Mouse (Mus musculus) frontal cortex, adult 2 months (tissue): Measurements from ENCODE around the gene Zfr2. TPM values are rescaled to one million over a fixed set of nuclear protein-coding genes. Genes with fewer than 3 reads are reported as not detected.

ENCODE experiments used
- DNase-seq, 2 experiments: peaks; one replicate each; pipeline ENCODE4 v3.0.0; 2022; ENCODE audit warnings: low spot score in 1 of 2; ENCODE audit errors: extremely low spot score in 1 of 2
- polyA plus RNA-seq: library from polyadenylated mRNA; depleted of rRNA; stranded (reverse); fragments of >200 nt; gene quantifications from 2 replicates; pipeline ENCODE4 v1.2.3, GENCODE M21; 2012

The Zfr2 gene
- polyA plus RNA-seq, 1 experiment: 95.9 TPM

GRCm38 (mm10) chr10:81242021-81242420 lies 9.1 kb downstream of the Zfr2 start:
- DNase-seq: no peak

- DNase-seq: no peak
Measured at GRCm38 (mm10) chr10:81244146-81244545, 11.2 kb downstream of the Zfr2 start.

GRCm38 (mm10) chr10:81244595-81244994 lies 11.6 kb downstream of the Zfr2 start:
- peak in 1 of 2 experiments; percentile 85 for DNase-seq

- peak in 1 of 2 experiments; percentile 55 for DNase-seq
Measured at GRCm38 (mm10) chr10:81245166-81245565, 12.2 kb downstream of the Zfr2 start.

GRCm38 (mm10) chr10:81247804-81248203 lies 14.8 kb downstream of the Zfr2 start:
- no peak for DNase-seq

- DNase-seq: no peak
Measured at GRCm38 (mm10) chr10:81249442-81249841, 16.5 kb downstream of the Zfr2 start.

- peak; percentile 83 to 96 for DNase-seq
Measured at GRCm38 (mm10) chr10:81252424-81253419, 19.8 kb downstream of the Zfr2 start, which contains the start of gene Matk. Matk (plus strand) TSS chr10:81252935.

- DNase-seq: no peak
Measured at GRCm38 (mm10) chr10:81254886-81255285, 21.9 kb downstream of the Zfr2 start.

GRCm38 (mm10) chr10:81257158-81258039 lies 24.4 kb downstream of the Zfr2 start:
- DNase-seq: peak in 1 of 2 experiments; percentile 71

GRCm38 (mm10) chr10:81259225-81259884 lies 26.4 kb downstream of the Zfr2 start:
- DNase-seq: no peak

GRCm38 (mm10) chr10:81261025-81261424 lies 28.1 kb downstream of the Zfr2 start:
- no peak for DNase-seq

- DNase-seq: no peak
Measured at GRCm38 (mm10) chr10:81265540-81265939, 32.6 kb downstream of the Zfr2 start.

GRCm38 (mm10) chr10:81266211-81267105 lies 33.5 kb downstream of the Zfr2 start, which contains the start of the genes Mrpl54 and Apba3:
Mrpl54 (minus strand) TSS chr10:81266934.
Apba3 (plus strand) TSS chr10:81266960.
- DNase-seq: peak; percentile 89 to 96

GRCm38 (mm10) chr10:81268056-81268455 lies 35.1 kb downstream of the Zfr2 start:
- DNase-seq: peak; percentile 84 to 89

- no peak for DNase-seq
Measured at GRCm38 (mm10) chr10:81268643-81269412, 35.9 kb downstream of the Zfr2 start.

- no peak for DNase-seq
Measured at GRCm38 (mm10) chr10:81272356-81272755, 39.4 kb downstream of the Zfr2 start.

GRCm38 (mm10) chr10:81273842-81274241 lies 40.9 kb downstream of the Zfr2 start:
- DNase-seq: no peak

GRCm38 (mm10) chr10:81277676-81278075 lies 44.7 kb downstream of the Zfr2 start:
- DNase-seq: no peak

GRCm38 (mm10) chr10:81279496-81279895 lies 46.5 kb downstream of the Zfr2 start:
- DNase-seq: no peak
